Mouse (Mus musculus): ENCODE data around the gene Crebl2.

GRCm38 (mm10) chr6:134873018-134873417 lies 43.1 kb downstream of the Crebl2 start:
- TF ChIP-seq EP300 (IDR thresholded peaks at IDR 0.05; ENCODE audit: low read depth) (no peak), CTCF (IDR thresholded peaks at IDR 0.05; ENCODE audit: low read depth) (peak; percentile 74)
